Comparison of ENCODE assay signal across 19 mouse cellular contexts in genomic region chr17:81369036-81369435, GRCm38 (mm10).
"Had no signal": no experiment of that assay in that cellular context is flagged by ENCODE, and none has a peak within 500 bp of the region (broad histone marks: within the 10 kb centered on the region; RNA-seq: fewer than 3 reads in every experiment).

No protein-coding gene starts in this region.

- H3K4me1 ChIP-seq: kidney, embryonic 15.5 days; liver, embryonic 13.5 days; lung, embryonic 15.5 days; midbrain, embryonic 12.5 days; midbrain, embryonic 15.5 days; neural tube, embryonic 12.5 days; neural tube, embryonic 15.5 days had no signal

- DNase-seq: kidney, adult 8-10 months; kidney, postnatal 10 days; kidney, postnatal 36 days; liver, embryonic 13.5 days; lung, postnatal 14 days; right cerebral cortex, adult 18-20 months; right cerebral cortex, postnatal 14 days; right cerebral cortex, postnatal 4 days; thymus, adult 2 months; thymus, postnatal 14 days; thymus, postnatal 4 days had no signal

- H3K27me3 ChIP-seq: kidney, embryonic 15.5 days; liver, embryonic 13.5 days; lung, embryonic 15.5 days; midbrain, embryonic 12.5 days; midbrain, embryonic 15.5 days; neural tube, embryonic 12.5 days; neural tube, embryonic 15.5 days had no signal

- H3K9ac ChIP-seq: kidney, embryonic 15.5 days; liver, embryonic 13.5 days; lung, embryonic 15.5 days; midbrain, embryonic 12.5 days; midbrain, embryonic 15.5 days; neural tube, embryonic 12.5 days; neural tube, embryonic 15.5 days had no signal

- H3K36me3 ChIP-seq: kidney, embryonic 15.5 days; liver, embryonic 13.5 days; lung, embryonic 15.5 days; midbrain, embryonic 12.5 days; midbrain, embryonic 15.5 days; neural tube, embryonic 12.5 days; neural tube, embryonic 15.5 days had no signal

- ATAC-seq: midbrain, embryonic 15.5 days had no signal

- H3K4me2 ChIP-seq: kidney, embryonic 15.5 days; liver, embryonic 13.5 days; lung, embryonic 15.5 days; midbrain, embryonic 12.5 days; midbrain, embryonic 15.5 days; neural tube, embryonic 12.5 days; neural tube, embryonic 15.5 days had no signal

- H3K27ac ChIP-seq: kidney, embryonic 15.5 days; liver, embryonic 13.5 days; lung, embryonic 15.5 days; macrophage; midbrain, embryonic 12.5 days; midbrain, embryonic 15.5 days; neural tube, embryonic 12.5 days; neural tube, embryonic 15.5 days; stomach, postnatal 0 days had no signal

- H3K4me3 ChIP-seq: kidney, embryonic 15.5 days; liver, embryonic 13.5 days; lung, embryonic 15.5 days; midbrain, embryonic 12.5 days; midbrain, embryonic 15.5 days; neural tube, embryonic 12.5 days; neural tube, embryonic 15.5 days had no signal

- H3K9me3 ChIP-seq: kidney, embryonic 15.5 days; liver, embryonic 13.5 days; lung, embryonic 15.5 days; midbrain, embryonic 12.5 days; midbrain, embryonic 15.5 days; neural tube, embryonic 12.5 days; neural tube, embryonic 15.5 days had no signal
